Mouse (Mus musculus) small intestine, adult 2 months (tissue): ENCODE data around the gene Fbxw2.

ENCODE experiments used
- CTCF ChIP-seq: fragments of 200-500 bp; IDR thresholded peaks from 2 replicates; pipeline ENCODE4 v1.5.1; 2012; ENCODE audit warnings: low read depth, mild to moderate bottlenecking, control low read depth, inconsistent platforms, low read length, moderate library complexity, mixed read lengths; ENCODE audit not compliant: insufficient replicate concordance, insufficient read length; ENCODE audit errors: extremely low read depth
- POLR2A ChIP-seq: fragments of 200-500 bp; IDR thresholded peaks from 2 replicates; pipeline ENCODE4 v1.6.1; 2012; ENCODE audit warnings: low read depth, mild to moderate bottlenecking, control low read depth, inconsistent platforms, low read length, moderate library complexity

GRCm38 (mm10) chr2:34826460-34827231 lies 535 bp upstream of the Fbxw2 start:
- no peak for TF ChIP-seq CTCF
- no peak for TF ChIP-seq POLR2A
